Mouse (Mus musculus) MEL (cell line): ENCODE results near the gene Pde7b.

ENCODE experiments used
- CTCF ChIP-seq, 3 experiments: IDR thresholded peaks in 2 of 3; conservative IDR thresholded peaks in 1 of 3; 2 replicates each; pipeline ENCODE4 v1.5.1; 2011 to 2012; ENCODE audit warnings: low read length in 3 of 3, low read depth in 2 of 3, mild to moderate bottlenecking in 2 of 3, improper control_type of control experiment in 1 of 3, inconsistent platforms in 1 of 3, mixed read lengths in 1 of 3, moderate library complexity in 1 of 3; ENCODE audit not compliant: control insufficient read depth in 1 of 3, insufficient read depth in 1 of 3, poor library complexity in 1 of 3, severe bottlenecking in 1 of 3
- E2F4 ChIP-seq: IDR thresholded peaks from 2 replicates; pipeline ENCODE4 v1.6.1; 2011; ENCODE audit warnings: low read depth, low read length, improper control_type of control experiment, borderline replicate concordance
- ELF1 ChIP-seq: IDR thresholded peaks from 2 replicates; pipeline ENCODE4 v1.6.1; 2014; ENCODE audit warnings: low read depth, mild to moderate bottlenecking, inconsistent platforms, low read length, improper control_type of control experiment, moderate library complexity
- EP300 ChIP-seq, 2 experiments: IDR thresholded peaks; 2 replicates each; pipeline ENCODE4 v1.6.1; 2011; ENCODE audit warnings: improper control_type of control experiment in 2 of 2, low read length in 2 of 2, low read depth in 1 of 2, mild to moderate bottlenecking in 1 of 2
- HCFC1 ChIP-seq: IDR thresholded peaks from 2 replicates; pipeline ENCODE4 v1.6.1; 2012; ENCODE audit warnings: low read depth, mild to moderate bottlenecking, inconsistent platforms, low read length, improper control_type of control experiment, moderate library complexity
- NRF1 ChIP-seq: IDR thresholded peaks from 2 replicates; pipeline ENCODE4 v1.6.1; 2014; ENCODE audit warnings: low read depth, mild to moderate bottlenecking, inconsistent platforms, low read length, improper control_type of control experiment, moderate library complexity; ENCODE audit not compliant: poor library complexity, insufficient read depth, severe bottlenecking
- POLR2A ChIP-seq, 2 experiments: IDR thresholded peaks; 2 replicates each; pipeline ENCODE4 v1.6.1; 2011 to 2012; ENCODE audit warnings: low read length in 2 of 2, mild to moderate bottlenecking in 2 of 2, control low read depth in 1 of 2, improper control_type of control experiment in 1 of 2, low read depth in 1 of 2, moderate library complexity in 1 of 2; ENCODE audit not compliant: control insufficient read depth in 1 of 2, insufficient read depth in 1 of 2, poor library complexity in 1 of 2
- POLR2AphosphoS2 ChIP-seq: IDR thresholded peaks from 2 replicates; pipeline ENCODE4 v1.6.1; 2011; ENCODE audit warnings: low read length, improper control_type of control experiment
- SMC3 ChIP-seq: IDR thresholded peaks from 2 replicates; pipeline ENCODE4 v1.6.1; 2011; ENCODE audit warnings: low read depth, low read length, improper control_type of control experiment
- TCF12 ChIP-seq: IDR thresholded peaks from 2 replicates; pipeline ENCODE4 v1.6.1; 2014; ENCODE audit warnings: low read depth, mild to moderate bottlenecking, inconsistent platforms, low read length, improper control_type of control experiment, moderate library complexity

GRCm38 (mm10) chr10:20495051-20495450 is 229.8 kb downstream of the Pde7b start:
- TF ChIP-seq POLR2A (IDR thresholded peaks at IDR 0.05; ENCODE audit: control insufficient read depth in 1 of 2, insufficient read depth in 1 of 2, low read depth in 1 of 2, low read length in 2 of 2, poor library complexity in 1 of 2), result no peak
- no peak for TF ChIP-seq TCF12
- TF ChIP-seq EP300 (IDR thresholded peaks at IDR 0.05; ENCODE audit: low read depth in 1 of 2, low read length in 2 of 2), result no peak
- TF ChIP-seq CTCF (IDR thresholded peaks at IDR 0.05 in 2 of 3, conservative IDR thresholded peaks at IDR 0.05 in 1 of 3; ENCODE audit: control insufficient read depth in 1 of 3, insufficient read depth in 1 of 3, low read depth in 2 of 3, low read length in 3 of 3, poor library complexity in 1 of 3, severe bottlenecking in 1 of 3), result no peak
- TF ChIP-seq SMC3, result no peak
- TF ChIP-seq ELF1, result no peak
- no peak for TF ChIP-seq NRF1
- TF ChIP-seq HCFC1, result no peak
- TF ChIP-seq POLR2AphosphoS2, result no peak
- no peak for TF ChIP-seq E2F4
